Mouse (Mus musculus): ENCODE measurements around the gene Ankrd65.

DNA sequence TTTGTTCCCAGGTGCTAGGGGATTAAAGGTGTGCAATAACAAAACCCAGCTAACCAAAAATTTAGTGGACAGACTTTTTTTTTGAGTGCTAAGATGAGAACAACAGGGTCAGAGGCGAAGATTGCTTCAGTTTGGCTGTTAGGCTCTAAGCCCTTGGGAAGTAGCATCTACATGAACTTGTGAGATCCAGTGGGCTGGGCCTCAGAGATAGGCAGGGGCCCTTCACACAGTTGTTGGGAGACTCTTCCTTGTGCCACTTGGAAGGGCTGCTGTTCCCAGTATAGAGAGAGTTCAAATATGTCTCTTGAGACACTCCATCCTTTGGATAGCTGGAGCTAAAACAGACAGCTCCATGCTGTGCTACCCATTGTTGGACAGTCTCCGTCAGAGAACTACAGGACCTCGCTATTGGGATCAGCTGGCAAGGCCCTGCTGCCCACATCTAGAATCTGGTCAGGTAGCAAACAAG, at the start of gene Ankrd65:
- TF ChIP-seq CTCF (IDR thresholded peaks at IDR 0.05; ENCODE audit: low read depth) (no peak), EP300 (IDR thresholded peaks at IDR 0.05; ENCODE audit: low read depth) (no peak)
